Comparison of ENCODE assay signal across 34 mouse cellular contexts in the genomic region with DNA sequence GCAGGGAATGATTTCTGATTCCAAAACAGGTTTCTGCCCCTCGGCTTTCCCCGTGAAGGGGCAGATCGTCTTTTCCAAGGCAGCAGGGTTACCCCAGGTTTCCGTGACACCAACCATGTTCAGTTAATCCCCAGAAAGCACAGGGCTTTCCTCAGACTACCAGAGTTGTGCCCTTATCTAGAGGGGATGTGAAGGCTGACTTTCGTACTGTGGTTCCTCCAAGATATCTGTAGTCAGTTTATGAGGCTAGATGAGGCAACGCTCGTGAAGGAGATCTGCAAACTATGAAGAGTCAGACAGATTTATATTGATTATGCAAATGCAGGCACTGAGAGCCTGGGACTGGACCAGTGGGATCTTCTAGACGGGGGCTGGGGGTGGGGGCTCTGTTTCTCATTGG.
"Had no signal": no experiment of that assay in that cellular context is flagged by ENCODE, and none has a peak within 500 bp of the region (broad histone marks: within the 10 kb centered on the region; RNA-seq: fewer than 3 reads in every experiment).

No protein-coding gene starts in this region.

- H3K4me1 ChIP-seq: heart, embryonic 15.5 days; hindbrain, embryonic 10.5 days; hindbrain, embryonic 12.5 days; hindbrain, embryonic 13.5 days; intestine, embryonic 15.5 days; kidney, embryonic 15.5 days had no signal

- H3K27ac ChIP-seq: heart, embryonic 10.5 days; heart, embryonic 13.5 days; heart, embryonic 15.5 days; hindbrain, embryonic 10.5 days; hindbrain, embryonic 12.5 days; hindbrain, embryonic 14.5 days; hindbrain, embryonic 15.5 days; hindbrain, postnatal 0 days; intestine, embryonic 15.5 days; kidney, embryonic 15.5 days; kidney, postnatal 0 days; layer of hippocampus, adult 2 months; left cerebral cortex, adult 2 months had no signal

- H3K4me2 ChIP-seq: heart, embryonic 11.5 days; heart, embryonic 13.5 days; heart, embryonic 15.5 days; hindbrain, embryonic 12.5 days; hindbrain, embryonic 13.5 days; hindbrain, embryonic 14.5 days; hindbrain, embryonic 15.5 days; intestine, embryonic 15.5 days; kidney, embryonic 15.5 days had no signal

- H3K4me3 ChIP-seq: heart, embryonic 10.5 days; heart, embryonic 13.5 days; heart, embryonic 15.5 days; hindbrain, embryonic 10.5 days; hindbrain, embryonic 12.5 days; hindbrain, embryonic 13.5 days; hindbrain, embryonic 15.5 days; intestine, embryonic 15.5 days; kidney, embryonic 15.5 days; layer of hippocampus, adult 2 months; left cerebral cortex, adult 2 months had no signal

- H3K27me3 ChIP-seq: heart, embryonic 13.5 days; heart, embryonic 15.5 days; hindbrain, embryonic 12.5 days; hindbrain, embryonic 13.5 days; hindbrain, embryonic 15.5 days; intestine, embryonic 15.5 days; kidney, embryonic 15.5 days had no signal

- H3K9me3 ChIP-seq: heart, embryonic 10.5 days; heart, embryonic 15.5 days; hindbrain, embryonic 12.5 days; hindbrain, embryonic 13.5 days; hindbrain, embryonic 15.5 days; intestine, embryonic 15.5 days; kidney, embryonic 15.5 days had no signal

- H3K9ac ChIP-seq: heart, embryonic 13.5 days; heart, embryonic 15.5 days; hindbrain, embryonic 12.5 days; hindbrain, embryonic 13.5 days; hindbrain, embryonic 14.5 days; hindbrain, embryonic 15.5 days; intestine, embryonic 15.5 days; kidney, embryonic 15.5 days had no signal

- ATAC-seq: hindbrain, postnatal 0 days; inflammation-experienced regulatory T-cells, adult 6 months; intestine, embryonic 15.5 days; intestine, embryonic 16.5 days; intestine, postnatal 0 days had no signal

- H3K36me3 ChIP-seq: heart, embryonic 10.5 days; heart, embryonic 13.5 days; heart, embryonic 15.5 days; hindbrain, embryonic 10.5 days; hindbrain, embryonic 12.5 days; hindbrain, embryonic 13.5 days; hindbrain, embryonic 15.5 days; intestine, embryonic 15.5 days; kidney, embryonic 15.5 days had no signal

- DNase-seq: heart, postnatal 10 days; heart, postnatal 14 days; heart, postnatal 36 days; heart, postnatal 4 days; kidney, adult 11 months; kidney, adult 18-20 months; kidney, adult 2 months; kidney, adult 8-10 months; kidney, adult 9 months; kidney, postnatal 10 days; kidney, postnatal 14 days; kidney, postnatal 25 days; kidney, postnatal 36 days; kidney, postnatal 4 days; layer of hippocampus, adult 9-11 months; layer of hippocampus, postnatal 36 days had no signal
